In genomic region chr9:109056916-109057315, GRCm38 (mm10) we compare ENCODE assay signal across 25 mouse cellular contexts. TPM values are rescaled to one million over a fixed set of nuclear protein-coding genes. Genes with fewer than 3 reads are reported as not detected.
DNase-seq lines count a peak whose midpoint lies in the region; ATAC-seq and TF ChIP-seq lines count a peak whose summit lies in the region.
"Had no signal": no experiment of that assay in that cellular context is flagged by ENCODE, and none has a peak within 500 bp of the region (broad histone marks: within the 10 kb centered on the region; RNA-seq: fewer than 3 reads in every experiment).

No protein-coding gene starts in this region.

- peak overlapping the region; percentile 93; the same call in 1 of the 2 replicates for H3K27ac ChIP-seq in gastrocnemius, adult 2 months
- H3K27ac ChIP-seq in CH12.LX (ENCODE audit: insufficient read depth, low read depth), result no peak overlapping the region; the same call in 1 of the 2 replicates
- H3K27ac ChIP-seq in brown adipose tissue, adult 24 weeks (replicated peaks; ENCODE audit: low read depth, low read length), result peak overlapping the region; percentile 18
- H3K27ac ChIP-seq: embryonic facial prominence, embryonic 12.5 days; heart, embryonic 15.5 days; hindbrain, embryonic 15.5 days; limb, embryonic 12.5 days; liver, embryonic 14.5 days; lung, embryonic 15.5 days; midbrain, embryonic 10.5 days had no signal

- intact Hi-C loops in gastrocnemius, adult 2 months (cut with DNase I), result loop anchor here (2.0 to 5.0 kb wide), 2 partner anchors 18 to 120 kb away; partner anchors contain the start of genes Shisa5 and Uqcrc1
- intact Hi-C loops in gastrocnemius, postnatal 36 days (cut with DNase I), result no loop called here

- H3K4me1 ChIP-seq in megakaryocyte, embryonic 14.5 days, result peaks cover 91% of the 10 kb centered on the region
- peaks cover 42 to 76% of the 10 kb centered on the region in 2 experiments for H3K4me1 ChIP-seq in CH12.LX (ENCODE audit: control insufficient read depth in 1 of 2, insufficient read depth in 2 of 2)
- H3K4me1 ChIP-seq in brown adipose tissue, adult 24 weeks (ENCODE audit: control insufficient read depth, insufficient read depth, insufficient read length, low read length), result no peaks in the 10 kb centered on the region; the same call in 1 of the 2 replicates

- TF ChIP-seq POLR2A in CH12.LX (IDR thresholded peaks at IDR 0.05; ENCODE audit: low read depth, low read length), result no peak

- no peak for DNase-seq in gastrocnemius, adult 2 months
- DNase-seq in gastrocnemius, postnatal 36 days, result no peak
- DNase-seq in CH12.LX (ENCODE audit: extremely low read depth), result no peak
- no peak for DNase-seq in MN1 (ENCODE audit: low spot score)
- DNase-seq: adrenal gland, postnatal 25 days; cerebellum, adult 18-20 months; forebrain, postnatal 0 days; gastrocnemius, postnatal 25 days; heart, postnatal 36 days; kidney, adult 9 months; kidney, postnatal 25 days; thymus, adult 18-20 months had no signal

- peaks cover 72% of the 10 kb centered on the region for H3K36me3 ChIP-seq in megakaryocyte, embryonic 14.5 days (replicated peaks; ENCODE audit: low read length)
- peaks cover 38 to 58% of the 10 kb centered on the region in 2 experiments for H3K36me3 ChIP-seq in CH12.LX (replicated peaks in 1 of 2; ENCODE audit: control insufficient read depth in 1 of 2, insufficient read depth in 1 of 2, low read length in 1 of 2)

- no peak overlapping the region for H3K9ac ChIP-seq in CH12.LX (ENCODE audit: insufficient read depth, low read depth)
- H3K9ac ChIP-seq: embryonic facial prominence, embryonic 12.5 days; forebrain, postnatal 0 days; heart, embryonic 15.5 days; hindbrain, embryonic 15.5 days; limb, embryonic 12.5 days; liver, embryonic 14.5 days; lung, embryonic 15.5 days had no signal

- in situ Hi-C loops in CH12.LX (cut with MboI; ENCODE audit: low pct_ligation_motif_present, low pct_unique_long_range_greater_than_20kb, low sequenced_read_pairs), result no loop called here

- peaks cover 55% of the 10 kb centered on the region for H3K79me2 ChIP-seq in CH12.LX (replicated peaks; ENCODE audit: control insufficient read depth, extremely low read depth, insufficient read depth, poor library complexity, severe bottlenecking)

- peak overlapping the region; percentile 55 for H3K4me2 ChIP-seq in CH12.LX (ENCODE audit: insufficient read depth, low read depth, poor library complexity, severe bottlenecking)
- H3K4me2 ChIP-seq: embryonic facial prominence, embryonic 12.5 days; heart, embryonic 15.5 days; hindbrain, embryonic 15.5 days; limb, embryonic 12.5 days; lung, embryonic 15.5 days had no signal

- H3K9me3 ChIP-seq in megakaryocyte, embryonic 14.5 days, result no peaks in the 10 kb centered on the region
- no peaks in the 10 kb centered on the region for H3K9me3 ChIP-seq in CH12.LX (replicated peaks; ENCODE audit: low read length)
- H3K9me3 ChIP-seq: embryonic facial prominence, embryonic 12.5 days; heart, embryonic 15.5 days; hindbrain, embryonic 15.5 days; limb, embryonic 12.5 days; lung, embryonic 15.5 days; midbrain, embryonic 10.5 days had no signal

- H3K4me3 ChIP-seq in gastrocnemius, adult 2 months, result peak overlapping the region; percentile 76
- H3K4me3 ChIP-seq in megakaryocyte, embryonic 14.5 days (replicated peaks), result peak overlapping the region; percentile 79
- H3K4me3 ChIP-seq in CH12.LX (replicated peaks in 1 of 3; ENCODE audit: low read depth in 2 of 3, low read length in 2 of 3, poor library complexity in 1 of 3), result peak overlapping the region in 1 of 3 experiments; percentile 46
- H3K4me3 ChIP-seq in brown adipose tissue, adult 24 weeks (ENCODE audit: insufficient read depth, low read depth, low read length), result peak overlapping the region; percentile 8; the same call in 1 of the 2 replicates
- H3K4me3 ChIP-seq: embryonic facial prominence, embryonic 12.5 days; heart, embryonic 15.5 days; hindbrain, embryonic 15.5 days; layer of hippocampus, adult 2 months; limb, embryonic 12.5 days; lung, embryonic 15.5 days; midbrain, embryonic 10.5 days; myocyte had no signal

- no peaks in the 10 kb centered on the region for H3K27me3 ChIP-seq in megakaryocyte, embryonic 14.5 days (replicated peaks)
- no peaks in the 10 kb centered on the region for H3K27me3 ChIP-seq in CH12.LX (replicated peaks)
- H3K27me3 ChIP-seq: embryonic facial prominence, embryonic 12.5 days; heart, embryonic 15.5 days; hindbrain, embryonic 15.5 days; limb, embryonic 12.5 days; lung, embryonic 15.5 days had no signal

- no peak for TF ChIP-seq RAD21 in CH12.LX (IDR thresholded peaks at IDR 0.05; ENCODE audit: low read depth, low read length)

- dilution Hi-C loops in CH12.LX (cut with MboI; ENCODE audit: extremely low pct_ligation_motif_present, extremely low pct_unique_long_range_greater_than_20kb, low sequenced_read_pairs), result no loop called here

- no peak for TF ChIP-seq CTCF in gastrocnemius, adult 2 months (IDR thresholded peaks at IDR 0.05)
- TF ChIP-seq CTCF in CH12.LX (conservative IDR thresholded peaks at IDR 0.05 in 1 of 2, IDR thresholded peaks at IDR 0.05 in 1 of 2; ENCODE audit: low read depth in 2 of 2, low read length in 2 of 2), result no peak

- ATAC-seq in megakaryocyte, adult 5-6 weeks (ENCODE audit: poor library complexity, severe bottlenecking), result no peak
- ATAC-seq: forebrain, postnatal 0 days; midbrain, embryonic 16.5 days had no signal

- no peak for TF ChIP-seq EP300 in CH12.LX (IDR thresholded peaks at IDR 0.05; ENCODE audit: low read length)

TF ChIP-seq in CH12.LX, 34 proteins besides CTCF, POLR2A, EP300 and RAD21:
- no peak for TF ChIP-seq ZNF384 (IDR thresholded peaks at IDR 0.05; ENCODE audit: low read depth, low read length)
- TF ChIP-seq MAX (IDR thresholded peaks at IDR 0.05; ENCODE audit: low read length), result no peak
- no peak for TF ChIP-seq ELF1 (IDR thresholded peaks at IDR 0.05; ENCODE audit: low read depth, low read length)

RNA-seq across cellular contexts. Expression of gene Trex1, which starts 2.6 kb away (rescaled TPM):
- 10 to 100 TPM; 13.2 TPM for total RNA-seq in gastrocnemius, adult 2 months (2021)
- total RNA-seq in gastrocnemius, postnatal 36 days (2021), result 10 to 100 TPM; 11.6 to 11.8 TPM
- polyA plus RNA-seq in megakaryocyte, embryonic 14.5 days (2012; ENCODE audit: insufficient read depth, low replicate concordance), result 25.2 and 49.1 TPM in 2 replicates
- total RNA-seq in megakaryocyte, adult 5-6 weeks (2015), result 119 and 124 TPM in 2 replicates
- total RNA-seq in megakaryocyte, adult 5-6 weeks (2017), result 68.7 and 87.5 TPM in 2 replicates
- 20.8 and 31.5 TPM in 2 replicates for total RNA-seq in CH12.LX (2012; rRNA removed)
- 20.1 and 21.1 TPM in 2 replicates for total RNA-seq in CH12.LX (2014; rRNA removed)
- polyA plus RNA-seq in CH12.LX (2012; ENCODE audit: insufficient read length, low read depth), result 15.8 and 22.9 TPM in 2 replicates
- polyA plus RNA-seq in brown adipose tissue, adult 24 weeks (2012; ENCODE audit: insufficient read depth, insufficient read length, missing spikeins), result 6.6 and 16.6 TPM in 2 replicates

RNA-seq across cellular contexts. Expression of gene Atrip, which starts 17.0 kb away (rescaled TPM):
- total RNA-seq in gastrocnemius, adult 2 months (2021), result 1 to 10 TPM; 8.0 to 8.5 TPM
- 1 to 10 TPM; 7.8 to 8.3 TPM for total RNA-seq in gastrocnemius, postnatal 36 days (2021)
- polyA plus RNA-seq in megakaryocyte, embryonic 14.5 days (2012; ENCODE audit: insufficient read depth, low replicate concordance), result 2.2 and 2.8 TPM in 2 replicates
- 7.2 and 9.5 TPM in 2 replicates for total RNA-seq in megakaryocyte, adult 5-6 weeks (2015)
- 9.7 and 10.2 TPM in 2 replicates for total RNA-seq in megakaryocyte, adult 5-6 weeks (2017)
- total RNA-seq in CH12.LX (2012; rRNA removed) (18.0 and 19.3 TPM in 2 replicates), CH12.LX (2014; rRNA removed) (16.2 and 17.6 TPM in 2 replicates)
- polyA plus RNA-seq in CH12.LX (2012; ENCODE audit: insufficient read length, low read depth), result 21.3 and 24.1 TPM in 2 replicates
- 3.6 and 4.8 TPM in 2 replicates for polyA plus RNA-seq in brown adipose tissue, adult 24 weeks (2012; ENCODE audit: insufficient read depth, insufficient read length, missing spikeins)

RNA-seq across cellular contexts. Expression of gene Shisa5, which starts 18.6 kb away (rescaled TPM):
- total RNA-seq in gastrocnemius, adult 2 months (2021), result 10 to 100 TPM; 15.9 to 17.0 TPM
- total RNA-seq in gastrocnemius, postnatal 36 days (2021), result 10 to 100 TPM; 11.9 to 13.4 TPM
- 375 and 575 TPM in 2 replicates for polyA plus RNA-seq in megakaryocyte, embryonic 14.5 days (2012; ENCODE audit: insufficient read depth, low replicate concordance)
- total RNA-seq in megakaryocyte, adult 5-6 weeks (2015), result 119 and 176 TPM in 2 replicates
- total RNA-seq in megakaryocyte, adult 5-6 weeks (2017), result 453 and 632 TPM in 2 replicates
- total RNA-seq in CH12.LX (2012; rRNA removed), result 134 and 153 TPM in 2 replicates
- 156 and 170 TPM in 2 replicates for total RNA-seq in CH12.LX (2014; rRNA removed)
- 121 and 166 TPM in 2 replicates for polyA plus RNA-seq in CH12.LX (2012; ENCODE audit: insufficient read length, low read depth)
- polyA plus RNA-seq in brown adipose tissue, adult 24 weeks (2012; ENCODE audit: insufficient read depth, insufficient read length, missing spikeins), result 30.4 and 48.6 TPM in 2 replicates

RNA-seq across cellular contexts. Expression of gene Ccdc51, which starts 25.4 kb away (rescaled TPM):
- 1 to 10 TPM; 6.5 to 7.9 TPM for total RNA-seq in gastrocnemius, adult 2 months (2021)
- total RNA-seq in gastrocnemius, postnatal 36 days (2021), result 1 to 10 TPM; 5.9 to 6.6 TPM
- polyA plus RNA-seq in megakaryocyte, embryonic 14.5 days (2012; ENCODE audit: insufficient read depth, low replicate concordance), result 3.8 TPM in 1 of 2 replicates, not detected in the other
- 4.7 and 6.0 TPM in 2 replicates for total RNA-seq in megakaryocyte, adult 5-6 weeks (2015)
- 6.7 and 11.0 TPM in 2 replicates for total RNA-seq in megakaryocyte, adult 5-6 weeks (2017)
- total RNA-seq in CH12.LX (2012; rRNA removed) (18.2 TPM in 2 replicates), CH12.LX (2014; rRNA removed) (15.9 and 16.2 TPM in 2 replicates)
- polyA plus RNA-seq in CH12.LX (2012; ENCODE audit: insufficient read length, low read depth), result 7.6 and 8.6 TPM in 2 replicates
- 10.8 and 14.4 TPM in 2 replicates for polyA plus RNA-seq in brown adipose tissue, adult 24 weeks (2012; ENCODE audit: insufficient read depth, insufficient read length, missing spikeins)

RNA-seq across cellular contexts. Expression of gene Tma7, which starts 25.5 kb away (rescaled TPM):
- total RNA-seq in gastrocnemius, adult 2 months (2021), result 100 to 1,000 TPM; 316 to 321 TPM
- total RNA-seq in gastrocnemius, postnatal 36 days (2021), result 100 to 1,000 TPM; 245 to 268 TPM
- polyA plus RNA-seq in megakaryocyte, embryonic 14.5 days (2012; ENCODE audit: insufficient read depth, low replicate concordance), result 28.0 and 687 TPM in 2 replicates
- total RNA-seq in megakaryocyte, adult 5-6 weeks (2015), result 367 and 406 TPM in 2 replicates
- 109 and 136 TPM in 2 replicates for total RNA-seq in megakaryocyte, adult 5-6 weeks (2017)
- total RNA-seq in CH12.LX (2012; rRNA removed) (255 and 369 TPM in 2 replicates), CH12.LX (2014; rRNA removed) (336 and 356 TPM in 2 replicates)
- polyA plus RNA-seq in CH12.LX (2012; ENCODE audit: insufficient read length, low read depth), result 494 and 529 TPM in 2 replicates
- polyA plus RNA-seq in brown adipose tissue, adult 24 weeks (2012; ENCODE audit: insufficient read depth, insufficient read length, missing spikeins), result 232 and 572 TPM in 2 replicates

Comparison
In these comparisons a context has a peak if more than half of its experiments do, and no peak if none do; other contexts are left out.
1. RNA of gene Shisa5, which starts 18.6 kb away (total RNA-seq): 119 to 632 TPM in megakaryocyte, adult 5-6 weeks and 134 to 170 TPM in CH12.LX; 15.9 to 17.0 TPM in gastrocnemius, adult 2 months and 11.9 to 13.4 TPM in gastrocnemius, postnatal 36 days; every median in the first group is over 4 times any median in the second.